Mouse (Mus musculus) thymus, postnatal 25 days (tissue): ENCODE results near the gene Rpl29.

Experiments
- DNase-seq: peaks from one replicate; pipeline ENCODE4 v3.0.0; 2022

The Rpl29 gene

DNA sequence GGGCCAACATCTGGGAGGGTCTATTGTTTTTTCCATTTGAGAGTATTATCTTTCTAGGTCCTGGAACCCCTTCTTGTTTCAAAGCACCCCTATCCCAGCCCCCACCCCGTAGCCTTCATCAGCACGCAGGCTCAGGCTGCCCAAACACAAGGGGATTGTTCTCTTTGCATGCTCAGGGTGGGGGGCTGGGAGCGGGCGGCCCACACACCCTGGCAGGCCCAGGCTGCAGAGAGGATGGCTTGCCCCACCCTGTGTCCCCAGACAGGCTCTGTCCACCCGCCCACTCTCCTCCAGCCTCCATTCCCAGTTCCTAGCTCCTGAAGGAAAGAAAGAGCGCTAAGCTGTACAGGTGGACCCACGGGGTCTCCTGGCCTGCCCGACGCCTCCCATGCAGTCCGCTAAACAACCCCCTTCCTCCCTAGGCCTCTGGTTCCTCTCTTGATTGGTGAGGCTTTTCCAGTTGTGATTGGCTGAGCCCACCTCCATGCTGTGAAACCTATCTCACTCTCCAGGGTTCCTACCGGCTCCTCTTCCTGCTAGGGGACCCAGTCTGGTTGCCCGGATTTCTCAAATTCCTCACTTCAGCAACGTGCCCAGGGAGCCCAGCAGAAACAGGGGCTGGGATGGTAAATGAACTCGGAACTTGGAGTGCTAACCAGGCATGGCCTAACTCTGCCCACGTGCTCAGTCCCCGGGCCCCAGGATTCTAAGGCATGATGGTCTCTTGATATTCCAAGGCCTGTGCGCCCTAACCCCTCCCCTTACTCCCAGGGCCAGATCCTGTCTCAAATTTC is 25.8 kb downstream of the Rpl29 start:
- DNase-seq = no peak

DNA sequence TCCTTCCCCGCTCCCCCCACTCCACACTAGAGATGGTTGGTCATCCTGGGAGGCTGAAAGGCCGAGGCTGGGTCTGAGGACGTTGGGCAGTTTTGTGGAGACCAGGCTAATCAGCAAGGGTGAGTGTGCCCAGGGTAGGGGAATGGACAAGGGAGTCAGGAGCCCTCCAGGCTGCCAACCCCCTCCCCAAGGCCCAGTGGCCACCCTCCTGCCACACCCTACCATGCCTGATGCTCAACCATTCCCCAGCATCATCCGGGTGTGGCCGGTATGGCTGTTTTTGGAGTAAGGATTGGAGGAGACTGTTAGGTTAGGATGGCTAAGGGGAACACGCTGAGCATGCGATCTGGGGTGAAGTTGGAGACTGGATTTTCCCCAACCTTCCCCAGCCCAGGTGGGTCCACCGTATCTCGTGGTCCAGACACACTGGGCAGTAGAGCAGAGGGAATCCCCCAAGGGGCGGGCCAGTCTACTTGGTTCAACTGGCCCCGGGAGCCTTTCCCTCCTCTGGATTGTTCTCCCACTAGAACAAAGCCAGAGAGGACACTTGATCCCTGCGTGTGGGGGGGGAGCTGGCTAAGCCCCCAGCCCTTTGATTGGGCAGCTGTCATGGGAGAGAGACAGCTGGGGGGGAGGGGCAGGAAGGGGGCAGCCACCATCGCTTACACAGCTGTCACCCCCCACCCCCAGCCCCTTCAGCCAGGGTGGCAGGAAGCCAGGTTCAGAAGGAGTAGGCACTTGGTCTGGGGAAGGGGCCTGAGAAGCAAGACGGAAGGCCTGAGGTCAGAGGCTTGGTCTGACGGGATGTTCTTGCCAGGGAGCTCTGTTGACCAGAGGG is 27.3 kb downstream of the Rpl29 start:
- DNase-seq = no peak

DNA sequence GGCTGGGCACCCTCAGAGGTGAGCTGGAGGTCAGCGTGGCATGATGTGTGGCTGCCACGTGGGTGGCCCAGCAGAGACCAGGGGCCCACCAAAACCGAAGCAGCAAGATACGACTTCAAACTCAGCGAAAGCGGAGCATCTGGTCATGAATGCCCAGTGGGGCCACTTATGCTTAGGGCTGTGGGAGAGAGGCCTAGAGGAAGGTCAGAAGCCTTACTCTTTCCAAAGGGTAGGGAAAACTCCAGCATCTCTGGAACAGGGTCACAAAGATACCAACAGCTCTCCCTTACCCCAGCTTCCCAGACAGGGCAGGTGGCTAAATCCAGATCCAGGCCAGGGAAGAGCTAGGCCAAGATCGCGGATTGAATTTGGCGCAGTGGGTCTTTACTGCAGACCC is 27.9 kb downstream of the Rpl29 start:
- DNase-seq = no peak

DNA sequence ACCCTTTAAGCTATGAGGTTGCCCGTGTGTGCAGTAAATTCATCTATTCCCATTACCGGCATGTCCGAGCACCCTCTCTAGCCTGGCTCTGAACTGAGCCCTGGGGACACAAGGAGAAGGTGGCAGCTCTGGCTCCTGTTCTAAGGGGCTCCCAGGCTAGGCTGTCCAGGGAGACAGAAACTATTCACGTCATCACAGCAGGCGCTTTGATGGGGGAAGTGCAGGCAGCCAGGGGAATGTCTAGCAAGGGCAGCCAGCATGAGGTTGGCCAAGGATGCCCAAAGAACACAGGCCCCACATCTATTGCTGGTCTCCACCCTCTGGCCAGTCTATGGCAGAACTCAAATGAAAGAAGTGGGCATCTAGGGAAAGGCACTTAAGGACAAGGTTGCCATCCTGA is 28.7 kb downstream of the Rpl29 start:
- DNase-seq = no peak

DNA sequence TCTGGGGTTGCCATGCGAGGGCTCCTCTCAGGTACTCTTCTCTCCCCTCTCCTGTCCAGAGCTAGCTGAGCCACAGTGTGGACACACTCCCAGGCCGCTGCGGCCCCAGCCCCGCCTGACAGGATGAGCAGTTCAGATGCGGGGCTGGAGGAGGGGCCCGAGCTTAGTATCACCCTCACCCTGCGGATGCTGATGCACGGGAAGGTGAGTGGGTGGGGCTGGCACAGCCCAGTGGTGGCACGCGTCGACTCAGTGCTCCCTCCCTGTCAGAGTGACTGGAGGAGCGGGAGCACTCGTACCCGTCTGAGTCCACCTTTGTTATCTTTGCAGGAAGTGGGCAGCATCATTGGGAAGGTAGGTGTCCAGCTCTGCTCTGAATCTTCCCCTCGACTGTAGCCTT is 30.7 kb downstream of the Rpl29 start:
- DNase-seq = no peak

DNA sequence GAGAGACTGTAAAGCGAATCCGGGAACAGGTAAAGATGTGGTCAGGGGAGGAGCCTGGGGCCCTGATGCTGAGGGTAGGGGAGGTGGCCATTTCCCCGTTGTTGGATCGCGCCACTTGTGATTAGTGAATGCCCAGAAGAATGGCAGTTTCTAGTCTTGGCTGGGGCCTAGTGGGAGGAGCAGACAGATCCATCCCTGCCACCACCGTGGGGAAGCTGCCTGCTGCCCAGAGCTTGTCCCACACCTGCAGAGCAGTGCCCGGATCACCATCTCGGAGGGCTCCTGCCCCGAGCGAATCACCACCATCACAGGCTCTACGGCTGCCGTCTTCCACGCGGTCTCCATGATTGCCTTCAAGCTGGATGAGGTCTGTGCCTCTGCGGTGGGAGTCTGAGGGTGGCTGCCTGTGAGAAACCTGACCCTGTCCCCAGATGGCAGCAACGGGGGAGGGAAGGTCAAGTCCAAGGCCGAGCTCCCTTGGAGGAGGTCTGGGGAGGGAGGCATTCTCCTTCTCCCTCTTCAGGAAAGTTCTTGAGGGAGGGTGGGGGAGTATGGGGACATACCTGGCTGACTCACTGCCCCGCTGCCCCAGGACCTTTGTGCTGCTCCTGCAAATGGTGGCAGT is 31.3 kb downstream of the Rpl29 start:
- DNase-seq = no peak

DNA sequence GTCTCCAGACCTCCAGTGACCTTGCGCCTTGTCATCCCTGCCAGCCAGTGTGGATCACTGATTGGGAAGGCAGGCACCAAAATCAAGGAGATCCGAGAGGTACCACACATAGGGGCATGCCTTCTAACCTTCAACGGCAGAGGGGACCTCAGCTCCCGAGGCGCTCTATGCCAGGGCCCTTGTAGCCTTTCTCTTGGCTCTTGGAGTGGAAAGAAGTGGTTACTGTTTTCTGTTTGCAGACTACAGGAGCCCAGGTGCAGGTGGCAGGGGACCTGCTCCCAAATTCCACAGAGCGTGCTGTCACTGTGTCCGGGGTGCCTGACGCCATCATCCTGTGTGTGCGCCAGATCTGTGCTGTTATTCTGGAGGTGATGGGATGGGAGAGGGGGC is 31.8 kb downstream of the Rpl29 start:
- DNase-seq = no peak

DNA sequence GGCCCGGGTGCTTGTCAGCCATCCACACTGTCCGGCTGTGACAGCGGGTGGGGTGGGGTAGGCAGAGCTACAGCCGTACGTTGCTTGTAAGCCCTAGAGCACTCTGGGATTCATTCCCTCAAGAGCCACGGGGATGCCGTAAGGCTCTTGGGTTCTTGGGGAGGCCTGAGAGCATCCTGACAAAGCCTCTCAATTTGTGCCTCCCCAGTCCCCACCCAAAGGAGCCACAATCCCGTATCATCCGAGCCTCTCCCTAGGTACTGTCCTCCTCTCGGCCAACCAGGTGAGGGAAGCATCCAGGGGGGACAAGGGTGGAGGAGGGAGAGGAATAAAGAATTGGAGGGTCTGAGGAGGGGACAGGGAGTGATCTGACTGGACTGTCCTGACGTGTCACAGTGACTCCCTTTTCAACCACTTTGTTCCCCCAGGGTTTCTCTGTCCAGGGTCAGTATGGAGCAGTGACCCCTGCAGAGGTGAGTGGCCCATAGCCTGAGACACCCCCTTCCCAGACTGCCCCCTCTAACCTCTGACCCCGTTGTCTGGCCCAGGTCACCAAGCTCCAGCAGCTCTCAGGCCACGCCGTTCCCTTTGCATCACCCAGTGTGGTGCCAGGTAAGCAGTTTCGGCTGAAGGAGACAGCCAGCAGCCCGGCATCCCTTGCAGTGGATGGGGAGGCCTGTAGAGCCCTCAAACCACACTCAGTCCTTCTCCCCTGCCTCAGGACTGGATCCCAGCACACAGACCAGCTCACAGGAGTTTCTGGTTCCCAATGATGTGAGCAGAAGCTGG is 32.6 kb downstream of the Rpl29 start:
- no peak for DNase-seq

DNA sequence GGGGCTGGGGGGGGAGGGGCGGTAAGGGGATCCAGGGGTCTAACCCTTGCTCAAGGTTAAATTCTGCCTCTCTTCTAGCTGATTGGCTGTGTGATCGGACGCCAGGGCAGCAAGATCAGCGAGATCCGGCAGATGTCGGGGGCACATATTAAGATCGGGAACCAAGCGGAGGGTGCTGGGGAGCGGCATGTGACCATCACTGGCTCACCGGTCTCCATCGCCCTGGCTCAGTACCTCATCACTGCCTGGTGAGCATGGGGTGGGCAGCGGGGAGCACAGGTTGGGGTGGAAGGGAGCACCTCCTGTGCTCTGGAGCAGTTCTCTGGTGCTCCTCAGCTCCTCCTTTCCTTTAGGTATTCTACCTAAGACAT is 33.2 kb downstream of the Rpl29 start:
- no peak for DNase-seq

DNA sequence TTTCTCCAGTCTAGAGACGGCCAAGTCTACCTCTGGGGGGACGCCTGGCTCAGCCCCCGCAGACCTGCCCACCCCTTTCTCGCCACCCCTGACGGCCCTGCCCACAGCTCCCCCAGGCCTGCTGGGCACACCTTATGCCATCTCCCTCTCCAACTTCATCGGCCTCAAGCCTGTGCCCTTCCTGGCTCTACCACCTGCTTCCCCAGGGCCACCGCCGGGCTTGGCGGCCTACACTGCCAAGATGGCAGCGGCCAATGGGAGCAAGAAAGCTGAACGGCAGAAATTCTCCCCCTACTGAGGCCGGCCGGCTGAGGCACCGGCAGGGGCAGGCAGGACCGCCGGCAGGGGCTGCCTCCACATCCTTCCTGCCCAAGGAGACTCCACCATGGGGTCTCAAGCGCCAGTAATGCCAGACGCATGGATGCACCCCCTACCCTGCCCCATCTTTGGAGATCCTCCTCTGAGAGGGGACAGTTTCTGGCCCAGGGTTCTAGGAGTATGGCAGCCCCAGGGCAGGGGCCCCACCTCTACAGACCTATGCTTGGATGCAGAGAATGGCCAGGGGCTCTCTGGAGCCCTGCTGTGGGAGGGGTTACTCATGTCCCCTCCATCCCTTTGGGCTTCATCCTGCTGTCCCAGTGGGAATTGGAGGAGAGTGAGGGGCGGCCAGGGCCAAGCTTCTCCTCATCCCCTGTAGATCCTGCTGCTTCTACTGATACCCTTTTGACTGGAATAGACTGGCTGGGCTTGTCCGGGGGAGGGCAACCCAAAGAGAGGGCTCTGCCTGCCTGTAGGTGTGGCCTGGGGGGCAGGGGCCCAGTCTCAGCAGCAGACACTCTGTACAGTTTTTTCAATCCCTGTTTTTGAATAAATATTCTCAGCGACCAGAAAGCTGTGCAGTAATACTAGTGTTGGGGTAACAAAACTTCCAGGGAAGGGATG is 34.1 kb downstream of the Rpl29 start:
- DNase-seq = no peak

DNA sequence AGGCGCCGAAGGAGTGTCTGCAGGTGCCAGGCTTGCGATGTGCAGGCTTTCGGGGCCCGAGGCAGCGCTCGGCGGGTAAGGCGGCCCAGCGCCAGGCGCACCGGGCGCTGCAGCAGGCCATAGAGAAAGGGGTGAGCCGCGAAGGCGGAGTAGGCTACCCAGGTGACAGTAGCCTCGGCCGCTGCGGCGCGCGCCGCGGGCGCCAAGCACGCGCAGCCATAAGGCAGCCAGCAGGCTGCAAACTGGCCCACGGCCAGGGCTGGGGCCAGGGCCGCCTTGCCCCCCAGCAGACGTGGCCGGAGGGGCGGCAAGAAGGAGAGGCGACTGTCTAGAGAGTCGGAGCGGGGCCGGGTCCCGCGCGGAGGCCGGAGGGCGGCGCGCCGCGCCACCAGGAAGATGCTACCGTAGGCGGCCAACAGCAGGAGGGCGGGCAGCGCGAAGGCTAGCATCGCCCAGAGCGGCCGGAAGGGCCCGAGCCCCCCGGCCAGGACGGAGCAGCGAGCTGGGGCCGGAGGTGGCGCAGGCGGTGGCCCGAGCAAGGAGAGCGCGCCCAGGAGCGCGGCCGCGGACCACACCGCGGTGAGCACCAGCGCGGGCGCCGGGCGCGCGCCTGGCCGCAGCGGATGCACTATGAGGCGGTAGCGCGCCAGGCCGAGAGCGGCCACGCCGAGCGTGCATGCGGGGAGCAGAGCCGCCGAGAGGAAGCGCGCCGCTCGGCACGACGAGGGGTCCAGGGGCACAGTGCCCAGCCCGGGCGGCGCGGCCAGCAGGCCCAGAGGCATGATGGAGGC is 35.7 kb downstream of the Rpl29 start:
- DNase-seq = no peak

DNA sequence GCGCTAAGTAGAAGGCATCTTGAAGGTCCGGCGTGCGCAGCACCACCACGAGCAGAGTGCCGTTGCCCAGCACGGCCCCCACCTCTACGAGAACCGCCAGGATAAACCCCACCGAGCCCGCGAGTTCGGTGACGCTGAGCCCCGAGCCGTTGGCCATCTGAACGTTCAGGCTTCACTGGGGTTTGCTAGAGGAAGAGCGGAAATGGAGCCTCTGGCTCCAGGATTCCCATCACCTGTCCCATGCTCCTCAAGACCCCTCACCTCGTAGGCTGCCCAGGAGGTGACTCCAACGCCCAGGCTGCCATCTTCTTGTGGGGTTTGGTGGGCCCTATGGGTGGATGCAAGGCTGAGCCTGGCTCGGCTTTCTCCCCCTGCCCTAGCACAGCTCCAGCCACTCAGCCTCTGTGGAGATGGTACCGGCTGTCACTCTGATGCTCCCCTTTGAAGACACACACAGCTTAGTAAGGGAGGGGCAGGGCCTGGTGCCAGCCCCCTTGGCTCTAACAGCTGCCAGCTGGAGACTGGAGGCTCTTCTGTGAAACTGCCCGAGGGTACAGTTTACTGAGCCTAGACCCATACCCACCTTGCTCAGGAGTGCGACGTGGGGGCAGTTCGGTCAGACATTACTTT is 36.4 kb downstream of the Rpl29 start, which contains the start of gene Gpr62:
Gpr62 (minus strand) TSS at position 368 of the 630 bp plus-strand sequence.
- no peak for DNase-seq

DNA sequence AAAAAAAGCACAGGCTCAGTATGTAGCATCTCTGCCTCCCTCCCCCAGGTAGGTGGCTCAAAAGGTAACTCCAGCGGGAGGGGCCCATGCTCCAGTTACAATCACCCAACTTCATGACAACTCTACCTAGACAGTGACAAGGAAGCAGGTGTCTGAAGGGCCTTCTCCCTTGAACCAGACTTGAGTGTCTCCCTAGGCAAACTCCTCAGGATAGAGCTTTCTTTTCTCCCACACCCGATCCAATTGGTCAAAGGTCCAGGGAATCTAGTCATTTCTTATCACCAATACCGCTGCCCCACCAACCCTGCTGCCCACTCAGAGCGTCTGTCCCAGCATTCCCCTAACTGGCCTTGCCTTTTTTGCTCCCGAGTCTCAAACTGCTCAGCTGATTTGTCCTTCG is 37.5 kb downstream of the Rpl29 start:
- no peak for DNase-seq

DNA sequence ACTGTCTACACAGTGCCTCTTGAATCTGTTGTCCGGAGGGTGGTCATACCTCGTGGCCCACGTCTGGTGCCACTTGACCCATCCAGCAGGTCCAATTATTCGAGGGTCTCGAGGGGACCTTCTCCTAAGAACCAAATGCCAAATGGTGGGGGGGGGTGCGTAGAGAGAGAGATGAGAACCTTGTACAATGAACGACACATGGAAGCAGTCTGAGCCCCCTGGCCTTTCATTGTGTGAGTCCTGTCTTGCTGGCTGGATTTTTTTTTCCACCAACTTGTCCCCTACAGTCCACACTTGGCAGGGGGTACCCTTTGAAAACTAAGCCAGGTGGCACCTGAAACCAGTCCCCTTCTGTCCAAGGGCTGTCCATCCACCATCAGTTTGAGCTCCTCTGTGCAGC is 38.5 kb downstream of the Rpl29 start:
- no peak for DNase-seq

DNA sequence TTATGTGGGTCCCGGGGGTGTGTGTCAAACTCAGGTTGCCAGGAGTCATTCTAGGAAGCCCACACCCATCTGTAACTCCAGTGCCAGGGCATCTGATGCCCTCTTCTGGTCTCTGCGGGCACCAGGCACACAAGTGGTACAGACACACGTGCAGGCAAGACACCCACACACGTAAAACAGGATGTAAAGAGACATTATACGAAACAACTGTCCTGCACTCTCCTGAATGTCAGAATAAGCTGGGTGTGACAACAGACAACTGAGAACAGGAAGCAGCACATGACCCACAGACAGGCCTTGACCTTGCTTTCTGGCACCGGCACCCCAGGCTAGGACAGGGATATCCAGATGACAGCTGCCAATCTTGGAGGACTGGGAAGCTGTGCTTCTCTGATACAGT is 40.1 kb downstream of the Rpl29 start:
- DNase-seq = no peak

DNA sequence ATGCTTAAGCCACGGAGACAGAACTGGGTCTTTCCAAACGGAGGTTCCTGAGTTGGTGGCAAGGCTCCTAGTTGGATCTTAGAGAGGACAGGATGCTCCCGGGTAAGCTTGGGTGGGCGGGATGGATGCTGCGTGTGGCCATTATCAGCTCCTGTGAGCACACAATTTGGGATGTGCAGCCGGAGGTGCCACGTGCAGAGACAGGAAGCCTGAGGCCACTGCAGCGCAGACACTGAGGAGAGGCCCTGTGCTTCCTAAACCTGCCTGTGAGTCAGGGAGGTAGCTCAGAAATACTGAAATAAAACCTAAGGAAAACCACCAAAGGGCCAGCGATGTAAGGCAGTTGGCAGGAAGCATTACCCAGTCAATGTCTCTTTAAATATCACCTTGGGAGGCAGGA is 40.5 kb downstream of the Rpl29 start:
- no peak for DNase-seq

DNA sequence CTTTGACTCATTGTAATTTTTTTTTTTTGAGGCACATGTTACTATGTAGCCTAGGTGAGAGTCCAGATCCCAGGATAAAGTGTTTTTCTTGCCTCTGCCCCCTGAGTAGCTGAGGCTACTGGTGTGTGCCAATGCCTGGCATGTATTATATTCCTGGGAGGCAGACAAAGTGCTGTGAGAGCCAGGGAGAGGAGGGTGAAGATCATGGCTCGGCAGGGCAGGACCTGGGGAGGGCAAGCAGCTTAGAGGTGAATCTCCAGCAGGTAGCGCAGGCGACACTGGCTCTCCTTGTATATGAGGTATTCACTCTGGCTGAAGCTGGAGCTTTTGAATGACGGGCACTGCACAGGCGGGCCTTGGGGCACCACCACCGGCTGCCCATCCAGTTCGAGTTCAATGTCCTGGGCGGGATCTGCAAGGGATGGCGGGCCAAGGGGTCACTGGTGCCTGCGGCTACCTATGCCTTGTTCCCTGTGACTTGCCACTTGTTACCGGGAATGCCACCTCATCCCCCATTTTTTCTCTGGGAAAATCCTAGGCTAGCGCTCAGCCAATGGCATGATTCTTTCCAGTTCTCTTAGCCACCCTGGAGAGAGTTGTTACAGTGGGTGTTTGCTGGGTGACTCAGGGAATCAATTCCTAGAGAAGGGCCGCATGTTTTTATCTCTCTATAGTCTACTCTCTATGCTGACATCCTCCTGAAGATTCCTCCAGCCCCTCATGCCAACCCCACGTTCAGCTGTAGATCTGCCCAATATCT is 41.9 kb downstream of the Rpl29 start:
- no peak for DNase-seq

DNA sequence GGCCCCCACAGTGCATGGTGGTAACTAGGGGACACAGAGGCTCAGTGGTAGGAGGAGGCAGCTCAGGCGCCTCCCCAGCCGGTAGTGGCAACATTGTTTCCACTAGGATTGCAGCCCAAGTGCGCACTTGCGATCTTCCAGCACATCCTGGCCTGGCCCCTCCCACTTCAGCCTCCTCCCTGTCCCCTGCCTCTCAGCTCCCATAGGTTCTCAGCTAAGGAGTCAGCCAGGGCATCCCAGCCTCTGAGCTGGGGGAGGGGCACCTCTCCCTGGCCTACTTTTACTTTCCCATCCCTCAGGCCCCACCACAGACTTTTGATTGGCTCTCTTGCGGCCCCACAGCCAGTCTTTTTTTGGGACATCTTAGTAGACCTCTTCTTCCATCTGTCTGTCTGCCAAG is 42.6 kb downstream of the Rpl29 start:
- DNase-seq = no peak

DNA sequence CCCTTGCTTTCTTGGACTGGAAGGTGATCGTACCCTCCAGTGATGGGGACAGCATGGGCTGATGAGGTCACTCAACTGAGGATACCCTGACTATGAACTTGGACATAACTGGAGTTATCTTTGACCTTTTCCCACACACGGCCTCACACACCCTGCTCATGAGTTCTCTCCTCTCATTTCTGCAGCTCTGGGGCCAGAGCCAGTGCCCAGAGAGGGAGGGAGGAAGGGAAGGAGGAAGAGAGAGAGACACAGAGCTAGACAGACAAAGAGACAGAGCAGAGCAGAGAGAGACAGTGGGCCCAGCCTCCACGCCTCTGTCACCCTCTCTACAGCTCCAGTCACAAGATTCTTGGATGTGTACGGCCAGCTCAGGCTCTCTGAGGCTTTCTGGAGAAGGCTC is 43.1 kb downstream of the Rpl29 start:
- no peak for DNase-seq
